ENCODE assay signal across 19 mouse cellular contexts in genomic region chr1:34742234-34742633, GRCm38 (mm10).
A peak's percentile ranks its signal among the peaks of the same experiment; 100 is the strongest.
DNase-seq lines count a peak whose midpoint lies in the region; ATAC-seq and TF ChIP-seq lines count a peak whose summit lies in the region.
"Had no signal": no experiment of that assay in that cellular context is flagged by ENCODE, and none has a peak within 500 bp of the region (broad histone marks: within the 10 kb centered on the region; RNA-seq: fewer than 3 reads in every experiment).

No protein-coding gene starts in this region.

- ATAC-seq in frontal cortex, adult (ENCODE audit: low TSS enrichment), result peak; percentile 46
- ATAC-seq in erythroblast, adult 5-6 weeks (replicated peaks; ENCODE audit: low FRiP score, poor library complexity, severe bottlenecking), result no peak
- ATAC-seq: CD4-positive, CD25-positive, alpha-beta regulatory T cell, adult 4 months; forebrain, embryonic 15.5 days; hindbrain, embryonic 16.5 days; intestine, embryonic 15.5 days had no signal

- TF ChIP-seq CTCF in brain, embryonic 14.5 days (IDR thresholded peaks at IDR 0.05; ENCODE audit: borderline replicate concordance, extremely low read depth, insufficient read depth, insufficient read length), result no peak

- DNase-seq in frontal cortex, postnatal 36 days (ENCODE audit: low spot score in 2 of 2), result no peak
- peak; percentile 33 for DNase-seq in brain, adult 2 months (ENCODE audit: low read depth, low spot score)
- peak; percentile 6 for DNase-seq in brain, embryonic 14.5 days (ENCODE audit: low read depth)
- no peak for DNase-seq in urinary bladder, postnatal 36 days (ENCODE audit: low spot score in 2 of 2)
- DNase-seq: adrenal gland, adult 2 months; adrenal gland, postnatal 14 days; cerebellum, adult 18-20 months; cerebellum, adult 9-10 months; cerebellum, postnatal 14 days; gastrocnemius, postnatal 10 days; gastrocnemius, postnatal 36 days; heart, postnatal 36 days; kidney, adult 11 months had no signal

- no peak for TF ChIP-seq POLR2A in brain, embryonic 14.5 days (IDR thresholded peaks at IDR 0.05; ENCODE audit: borderline replicate concordance, extremely low read depth, insufficient read depth, insufficient read length, poor library complexity, severe bottlenecking)

Comparison
In these comparisons a context has a peak if more than half of its experiments do, and no peak if none do; other contexts are left out.
1. DNase-seq: peak in brain, adult 2 months (single experiment) and brain, embryonic 14.5 days (single experiment); none in frontal cortex, postnatal 36 days (0 of 2) and urinary bladder, postnatal 36 days (0 of 2).